Mouse (Mus musculus) CH12.LX (cell line): ENCODE data around the gene Ylpm1. TPM values are rescaled to one million over a fixed set of nuclear protein-coding genes. Genes with fewer than 3 reads are reported as not detected.

Experiments
- DNase-seq: peaks from one replicate; pipeline ENCODE4 v3.0.0-alpha.2; 2013; ENCODE audit errors: extremely low read depth
- H3K27ac ChIP-seq: 2 replicates; pipeline ENCODE4 v1.5.1; 2012; ENCODE audit warnings: low read depth, mild to moderate bottlenecking, control low read depth, moderate library complexity; ENCODE audit not compliant: insufficient read depth
- H3K27me3 ChIP-seq: replicated peaks from 2 replicates; pipeline ENCODE3; 2012; ENCODE audit warnings: inconsistent platforms
- H3K36me3 ChIP-seq, 2 experiments: replicated peaks in 1 of 2; 2 replicates each; pipeline versions ENCODE3 to v1.6.1; 2012; ENCODE audit warnings: inconsistent platforms in 1 of 2, low read length in 1 of 2, mild to moderate bottlenecking in 1 of 2, mixed read lengths in 1 of 2, moderate library complexity in 1 of 2; ENCODE audit not compliant: control insufficient read depth in 1 of 2, insufficient read depth in 1 of 2
- H3K4me1 ChIP-seq, 2 experiments: 2 replicates each; pipeline ENCODE4 v1.6.1; 2012; ENCODE audit warnings: inconsistent platforms in 1 of 2, moderate library complexity in 1 of 2; ENCODE audit not compliant: insufficient read depth in 2 of 2, control insufficient read depth in 1 of 2
- H3K4me2 ChIP-seq: 2 replicates; pipeline ENCODE4 v1.6.1; 2012; ENCODE audit warnings: low read depth, mild to moderate bottlenecking, control low read depth; ENCODE audit not compliant: poor library complexity, insufficient read depth, severe bottlenecking
- H3K4me3 ChIP-seq, 3 experiments: fragments of 150-350 bp in 1 of 3; sonication (generic) in 1 of 3; replicated peaks in 1 of 3; 2 replicates each; pipeline versions ENCODE3 to v1.5.1; 2011 to 2012; ENCODE audit warnings: low read depth in 2 of 3, low read length in 2 of 3, mild to moderate bottlenecking in 2 of 3, moderate library complexity in 2 of 3, control low read depth in 1 of 3, improper control_type of control experiment in 1 of 3, inconsistent platforms in 1 of 3, mixed read lengths in 1 of 3; ENCODE audit not compliant: poor library complexity in 1 of 3
- H3K79me2 ChIP-seq: replicated peaks from 2 replicates; pipeline ENCODE4 v1.6.1; 2012; ENCODE audit warnings: mild to moderate bottlenecking, moderate library complexity; ENCODE audit not compliant: control insufficient read depth, poor library complexity, insufficient read depth, severe bottlenecking; ENCODE audit errors: extremely low read depth
- H3K9ac ChIP-seq: 2 replicates; pipeline ENCODE4 v1.6.1; 2012; ENCODE audit warnings: low read depth, mild to moderate bottlenecking, control low read depth, moderate library complexity; ENCODE audit not compliant: insufficient read depth
- H3K9me3 ChIP-seq: replicated peaks from 2 replicates; pipeline ENCODE3; 2012; ENCODE audit warnings: low read length, inconsistent platforms, mixed read lengths
- BHLHE40 ChIP-seq: IDR thresholded peaks from 2 replicates; pipeline ENCODE4 v1.6.1; 2011; ENCODE audit warnings: mild to moderate bottlenecking, low read depth, low read length, improper control_type of control experiment
- CHD1 ChIP-seq: IDR thresholded peaks from 2 replicates; pipeline ENCODE4 v1.6.1; 2012; ENCODE audit warnings: low read depth, low read length, improper control_type of control experiment, inconsistent platforms
- CHD2 ChIP-seq: IDR thresholded peaks from 2 replicates; pipeline ENCODE4 v1.6.1; 2011; ENCODE audit warnings: low read length, improper control_type of control experiment
- CTCF ChIP-seq, 2 experiments: IDR thresholded peaks in 1 of 2; conservative IDR thresholded peaks in 1 of 2; 2 replicates each; pipeline ENCODE4 v1.5.1; 2011 to 2012; ENCODE audit warnings: low read depth in 2 of 2, low read length in 2 of 2, improper control_type of control experiment in 1 of 2, inconsistent platforms in 1 of 2, mild to moderate bottlenecking in 1 of 2, moderate library complexity in 1 of 2
- EP300 ChIP-seq: IDR thresholded peaks from 2 replicates; pipeline ENCODE4 v1.6.1; 2011; ENCODE audit warnings: low read length, improper control_type of control experiment
- ETS1 ChIP-seq: conservative IDR thresholded peaks from 2 replicates; pipeline ENCODE4 v1.6.1; 2012; ENCODE audit warnings: low read depth, mild to moderate bottlenecking, inconsistent platforms, low read length, improper control_type of control experiment, moderate library complexity
- GABPA ChIP-seq: IDR thresholded peaks from 2 replicates; pipeline ENCODE4 v1.6.1; 2012; ENCODE audit warnings: low read depth, low read length, improper control_type of control experiment, inconsistent platforms; ENCODE audit not compliant: insufficient replicate concordance
- HCFC1 ChIP-seq: IDR thresholded peaks from 2 replicates; pipeline ENCODE4 v1.6.1; 2012; ENCODE audit warnings: low read depth, mild to moderate bottlenecking, inconsistent platforms, low read length, improper control_type of control experiment
- KAT2A ChIP-seq: IDR thresholded peaks from 2 replicates; pipeline ENCODE4 v1.6.1; 2012; ENCODE audit warnings: low read length, improper control_type of control experiment, inconsistent platforms; ENCODE audit not compliant: insufficient replicate concordance
- MAFK ChIP-seq: IDR thresholded peaks from 2 replicates; pipeline ENCODE4 v1.6.1; 2011; ENCODE audit warnings: low read length, improper control_type of control experiment; ENCODE audit not compliant: insufficient replicate concordance
- MAX ChIP-seq: IDR thresholded peaks from 2 replicates; pipeline ENCODE4 v1.6.1; 2011; ENCODE audit warnings: low read length, improper control_type of control experiment
- MAZ ChIP-seq: IDR thresholded peaks from 2 replicates; pipeline ENCODE4 v1.6.1; 2012; ENCODE audit warnings: low read depth, mild to moderate bottlenecking, inconsistent platforms, low read length, improper control_type of control experiment, moderate library complexity
- MEF2A ChIP-seq: IDR thresholded peaks from 2 replicates; pipeline ENCODE4 v1.6.1; 2014; ENCODE audit warnings: low read depth, mild to moderate bottlenecking, inconsistent platforms, low read length, improper control_type of control experiment, borderline replicate concordance
- MYC ChIP-seq: IDR thresholded peaks from 2 replicates; pipeline ENCODE4 v1.6.1; 2011; ENCODE audit warnings: low read depth, mild to moderate bottlenecking, improper control_type of control experiment, low read length
- NELFE ChIP-seq: IDR thresholded peaks from 2 replicates; pipeline ENCODE4 v1.6.1; 2011; ENCODE audit warnings: low read depth, low read length, improper control_type of control experiment
- PAX5 ChIP-seq: IDR thresholded peaks from 2 replicates; pipeline ENCODE4 v1.6.1; 2012; ENCODE audit warnings: low read length, inconsistent platforms, mixed read lengths
- POLR2A ChIP-seq: IDR thresholded peaks from 2 replicates; pipeline ENCODE4 v1.6.1; 2011; ENCODE audit warnings: low read depth, mild to moderate bottlenecking, improper control_type of control experiment, low read length
- POLR2AphosphoS2 ChIP-seq: IDR thresholded peaks from 2 replicates; pipeline ENCODE4 v1.6.1; 2011; ENCODE audit warnings: low read depth, low read length, improper control_type of control experiment
- RAD21 ChIP-seq: IDR thresholded peaks from 2 replicates; pipeline ENCODE4 v1.6.1; 2011; ENCODE audit warnings: low read depth, mild to moderate bottlenecking, low read length, improper control_type of control experiment, moderate library complexity
- SIN3A ChIP-seq: IDR thresholded peaks from 2 replicates; pipeline ENCODE4 v1.6.1; 2012; ENCODE audit warnings: low read length, improper control_type of control experiment, inconsistent platforms
- SMC3 ChIP-seq: IDR thresholded peaks from 2 replicates; pipeline ENCODE4 v1.6.1; 2011; ENCODE audit warnings: low read depth, low read length, improper control_type of control experiment
- TCF12 ChIP-seq: IDR thresholded peaks from 2 replicates; pipeline ENCODE4 v1.6.1; 2014; ENCODE audit warnings: low read depth, mild to moderate bottlenecking, inconsistent platforms, low read length, improper control_type of control experiment
- UBTF ChIP-seq: IDR thresholded peaks from 2 replicates; pipeline ENCODE4 v1.6.1; 2012; ENCODE audit warnings: low read depth, mild to moderate bottlenecking, inconsistent platforms, low read length, improper control_type of control experiment, moderate library complexity
- USF1 ChIP-seq: IDR thresholded peaks from 2 replicates; pipeline ENCODE4 v1.6.1; 2014; ENCODE audit warnings: low read depth, mild to moderate bottlenecking, inconsistent platforms, low read length, improper control_type of control experiment
- USF2 ChIP-seq: conservative IDR thresholded peaks from 2 replicates; pipeline ENCODE4 v1.6.1; 2011; ENCODE audit warnings: low read depth, low read length, improper control_type of control experiment
- ZC3H11A ChIP-seq: IDR thresholded peaks from 2 replicates; pipeline ENCODE4 v1.6.1; 2012; ENCODE audit warnings: low read depth, mild to moderate bottlenecking, inconsistent platforms, low read length, improper control_type of control experiment
- ZKSCAN1 ChIP-seq: IDR thresholded peaks from 2 replicates; pipeline ENCODE4 v1.6.1; 2012; ENCODE audit warnings: low read depth, inconsistent platforms, low read length, improper control_type of control experiment, borderline replicate concordance
- ZNF384 ChIP-seq: IDR thresholded peaks from 2 replicates; pipeline ENCODE4 v1.6.1; 2012; ENCODE audit warnings: low read depth, low read length, improper control_type of control experiment, inconsistent platforms
- dilution Hi-C: fragments of 300-500 bp; cut with MboI; formaldehyde crosslinking; loops from 2 replicates; pipeline ENCODE4 v1.14.3; 2020; ENCODE audit warnings: low sequenced_read_pairs; ENCODE audit not compliant: extremely low pct_unique_long_range_greater_than_20kb, extremely low pct_ligation_motif_present
- in situ Hi-C: fragments of 300-500 bp; cut with MboI; formaldehyde crosslinking; loops from 3 replicates; pipeline ENCODE4 v1.14.3; 2019; ENCODE audit warnings: low sequenced_read_pairs, low pct_ligation_motif_present, low pct_unique_long_range_greater_than_20kb, mixed read lengths
- polyA plus RNA-seq: library from polyadenylated mRNA; unstranded; fragments of >175 nt; gene quantifications from 2 replicates; pipeline ENCODE4 v1.2.1, GENCODE M21; 2012; ENCODE audit warnings: low read depth; ENCODE audit not compliant: insufficient read length
- total RNA-seq, 2 experiments: library from RNA; depleted of rRNA; stranded (reverse); fragments of 300-350 nt in 1 of 2; fragments of >200 nt in 1 of 2; gene quantifications; 2 replicates each; pipeline ENCODE4 v1.2.3; 2012 to 2014

The Ylpm1 gene
- total and polyA plus RNA-seq, 3 experiments: 19.3 to 56.8 (median 20.1) TPM

DNA sequence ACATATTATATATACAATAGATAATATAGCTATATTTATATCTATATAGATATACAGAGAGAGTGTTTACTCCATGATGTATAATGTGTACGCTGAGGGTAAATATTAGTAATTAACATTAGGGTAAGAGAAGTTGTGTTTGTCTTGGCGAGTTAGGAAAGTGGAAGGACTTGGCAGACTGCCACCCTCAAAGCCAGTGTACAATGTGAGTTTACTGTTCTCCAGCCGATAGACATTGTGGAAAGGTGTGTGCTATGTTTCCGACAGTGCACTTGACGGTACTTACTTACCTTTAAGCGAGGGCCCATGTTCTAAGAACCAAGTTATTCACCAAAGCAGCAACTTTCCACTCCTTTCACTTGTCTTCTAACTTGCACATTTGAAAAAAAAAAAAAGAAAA lies 45.4 kb upstream of the Ylpm1 start:
- dilution Hi-C loops: no loop called here
- no peaks in the 10 kb centered on the region; the same call in 1 of the 2 replicates for H3K79me2 ChIP-seq
- DNase-seq: no peak

DNA sequence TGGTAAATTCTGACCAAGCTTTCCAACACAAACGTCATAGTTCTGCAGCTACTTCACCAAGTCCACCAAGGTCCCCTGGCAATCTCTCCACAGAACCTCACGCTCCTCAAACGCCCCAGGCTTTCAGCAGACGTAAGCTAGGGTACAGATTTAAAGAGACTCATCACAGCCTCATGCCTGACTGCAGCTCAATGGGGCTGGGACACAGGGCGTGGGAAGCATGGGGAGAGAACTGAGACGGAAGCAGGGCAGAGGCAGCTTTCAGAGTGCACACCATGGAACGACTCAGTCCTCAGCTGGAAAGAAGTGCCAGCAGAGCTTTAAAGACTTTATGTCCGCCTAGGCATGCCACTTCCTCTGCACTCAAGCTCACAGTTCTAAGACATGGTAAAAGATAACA lies 44.6 kb upstream of the Ylpm1 start:
- no peaks in the 10 kb centered on the region; the same call in 1 of the 2 replicates for H3K79me2 ChIP-seq
- no peak for TF ChIP-seq NELFE
- TF ChIP-seq POLR2A: no peak
- no peak for TF ChIP-seq ETS1
- no peak for TF ChIP-seq PAX5
- TF ChIP-seq USF2: no peak
- no peak for TF ChIP-seq POLR2AphosphoS2
- no peak for TF ChIP-seq MEF2A
- no peak for TF ChIP-seq CHD2
- TF ChIP-seq USF1: no peak
- TF ChIP-seq ZNF384: no peak
- no peak for TF ChIP-seq TCF12
- TF ChIP-seq GABPA: no peak
- TF ChIP-seq EP300: no peak
- TF ChIP-seq MAX: no peak
- no peak for TF ChIP-seq MYC
- TF ChIP-seq BHLHE40: no peak
- peaks cover 0 to 11% of the 10 kb centered on the region in 2 experiments; a peak in 2 of 4 replicates for H3K4me1 ChIP-seq
- no peak overlapping the region for H3K4me3 ChIP-seq
- dilution Hi-C loops: no loop called here
- H3K9ac ChIP-seq: no peak overlapping the region
- H3K4me2 ChIP-seq: no peak overlapping the region
- H3K9me3 ChIP-seq: no peaks in the 10 kb centered on the region
- in situ Hi-C loops: no loop called here
- H3K27me3 ChIP-seq: no peaks in the 10 kb centered on the region
- H3K36me3 ChIP-seq: peaks cover 24 to 46% of the 10 kb centered on the region in 2 experiments
- DNase-seq: no peak
- no peak overlapping the region for H3K27ac ChIP-seq

More for the DNA sequence above, 45.4 kb upstream of the Ylpm1 start:
- Histone ChIP-seq H3K9ac (no peak overlapping the region), H3K27ac (no peak overlapping the region), H3K4me3 (no peak overlapping the region)
- in situ Hi-C loops: no loop called here
- TF ChIP-seq CHD1: no peak
- no peak for TF ChIP-seq SMC3
- no peak for TF ChIP-seq RAD21
- no peak for TF ChIP-seq KAT2A
- no peak for TF ChIP-seq UBTF
- TF ChIP-seq MAZ: no peak
- no peak for TF ChIP-seq SIN3A
- TF ChIP-seq ZC3H11A: no peak
- TF ChIP-seq CTCF (conservative IDR thresholded peaks at IDR 0.05 in 1 of 2, IDR thresholded peaks at IDR 0.05 in 1 of 2; ENCODE audit: low read depth in 2 of 2, low read length in 2 of 2): no peak
- TF ChIP-seq HCFC1: no peak
- TF ChIP-seq CHD2: no peak
- no peak for TF ChIP-seq MAFK
- no peak for TF ChIP-seq BHLHE40
- TF ChIP-seq ZKSCAN1: no peak
- TF ChIP-seq POLR2AphosphoS2: no peak
- no peak for TF ChIP-seq MAX
- TF ChIP-seq NELFE: no peak
- TF ChIP-seq POLR2A: no peak
- no peak for TF ChIP-seq USF1
- no peak for TF ChIP-seq USF2
- TF ChIP-seq, all 38 proteins: peak for 0
- no peaks in the 10 kb centered on the region for H3K27me3 ChIP-seq
- no peak overlapping the region for H3K4me2 ChIP-seq
- H3K9me3 ChIP-seq: no peaks in the 10 kb centered on the region
- peaks cover 26 to 51% of the 10 kb centered on the region in 2 experiments for H3K36me3 ChIP-seq
- peaks cover 0 to 4% of the 10 kb centered on the region in 2 experiments; a peak in 2 of 4 replicates for H3K4me1 ChIP-seq
